Mouse (Mus musculus) heart, postnatal 0 days (tissue): ENCODE data around the gene Zfp316.

Experiments used
- CTCF ChIP-seq: IDR thresholded peaks from 2 replicates; pipeline ENCODE4 v1.5.1; 2016; ENCODE audit warnings: antibody characterized with exemption, control low read depth, low read depth
- EP300 ChIP-seq: IDR thresholded peaks from 2 replicates; pipeline ENCODE4 v1.6.1; 2016; ENCODE audit warnings: antibody characterized with exemption, low read depth

- TF ChIP-seq EP300 (no peak), CTCF (no peak)
Measured at GRCm38 (mm10) chr5:143269363-143270150, at the start of gene Zfp316.
